Mouse (Mus musculus) intestine, embryonic 16.5 days (tissue): ENCODE results near the gene Ncan. TPM values are rescaled to one million over a fixed set of nuclear protein-coding genes. Genes with fewer than 3 reads are reported as not detected.
A peak's percentile ranks its signal among the peaks of the same experiment; 100 is the strongest.

Experiments used
- ATAC-seq: fragments of 200-750 bp; cut with Nextera tagmentation; 2 replicates; pipeline ENCODE4 v1.8.0; 2017; ENCODE audit warnings: moderate TSS enrichment, moderate library complexity
- H3K27ac ChIP-seq: fragments of 300-500 bp; sonication (generic); 2 replicates; pipeline ENCODE4 v1.5.1; 2014; ENCODE audit warnings: mild to moderate bottlenecking, low read length
- H3K27me3 ChIP-seq: fragments of 300-500 bp; sonication (generic); replicated peaks from 2 replicates; pipeline ENCODE4 v1.6.1; 2014; ENCODE audit warnings: low read length, control low read depth, mixed read lengths; ENCODE audit not compliant: control insufficient read depth, insufficient read depth
- H3K36me3 ChIP-seq: fragments of 300-500 bp; sonication (generic); 2 replicates; pipeline ENCODE4 v1.6.1; 2014; ENCODE audit warnings: low read length, control low read depth; ENCODE audit not compliant: control insufficient read depth, insufficient read depth
- H3K4me1 ChIP-seq: fragments of 300-500 bp; sonication (generic); 2 replicates; pipeline ENCODE4 v1.6.1; 2014; ENCODE audit warnings: low read length, control low read depth, mixed read lengths; ENCODE audit not compliant: control insufficient read depth, insufficient read depth
- H3K4me2 ChIP-seq: fragments of 300-500 bp; sonication (generic); 2 replicates; pipeline ENCODE4 v1.6.1; 2014; ENCODE audit warnings: low read depth, low read length, control low read depth
- H3K4me3 ChIP-seq: fragments of 300-500 bp; sonication (generic); 2 replicates; pipeline ENCODE4 v1.5.1; 2014; ENCODE audit warnings: mild to moderate bottlenecking, low read length
- H3K9ac ChIP-seq: fragments of 300-500 bp; sonication (generic); 2 replicates; pipeline ENCODE4 v1.6.1; 2014; ENCODE audit warnings: low read depth, low read length
- H3K9me3 ChIP-seq: fragments of 300-500 bp; sonication (generic); 2 replicates; pipeline ENCODE4 v1.6.1; 2016; ENCODE audit warnings: low read length, control low read depth; ENCODE audit not compliant: control insufficient read depth
- WGBS: fragments of 180-500 bp; shearing (Covaris S2); extraction: QIAGEN DNeasy Blood & Tissue Kit; methylation state at CpG from one replicate; pipeline ENCODE4 v1.1.7; 2014; 5-methylcytosine and 5-hydroxymethylcytosine counted together
- polyA plus RNA-seq: library from polyadenylated mRNA; unstranded; fragments of >200 nt; fragmentation: Nextera tagmentation; extraction: Ambion mirVana; gene quantifications from 2 replicates; pipeline ENCODE4 v1.2.1, GENCODE M21; 2015

The Ncan gene
- polyA plus RNA-seq, 1 experiment from 2014 or later = 0.89 TPM

- peaks cover 6% of the 10 kb centered on the region; the same call in 1 of the 2 replicates for H3K4me1 ChIP-seq
- peak overlapping the region; percentile 36 for H3K4me2 ChIP-seq
- ATAC-seq = peak; percentile 97
- no peak overlapping the region for H3K4me3 ChIP-seq
- 0 out of 2 replicates have a peak, but pooled peaks cover 5% of the 10 kb centered on the region for H3K27me3 ChIP-seq
- WGBS = 13% methylated on average over 21 of the region's 22 CpGs
- no peaks in the 10 kb centered on the region for H3K36me3 ChIP-seq
- no peak overlapping the region for H3K27ac ChIP-seq
- no peak overlapping the region for H3K9ac ChIP-seq
- H3K9me3 ChIP-seq = no peaks in the 10 kb centered on the region
Observed at GRCm38 (mm10) chr8:70152537-70153257, 32.0 kb upstream of the Ncan start.

GRCm38 (mm10) chr8:70150158-70150557 lies 29.5 kb upstream of the Ncan start:
- ATAC-seq = peak; percentile 43; the same call in 1 of the 2 replicates
- 0 out of 2 replicates have a peak, but pooled peaks cover 5% of the 10 kb centered on the region for H3K27me3 ChIP-seq
- 0 out of 2 replicates have a peak, but pooled peaks cover 5% of the 10 kb centered on the region for H3K36me3 ChIP-seq
- no peak overlapping the region for H3K27ac ChIP-seq
- H3K4me2 ChIP-seq = no peak overlapping the region
- H3K9me3 ChIP-seq = no peaks in the 10 kb centered on the region
- no peak overlapping the region for H3K4me3 ChIP-seq
- peaks cover 6% of the 10 kb centered on the region; the same call in 1 of the 2 replicates for H3K4me1 ChIP-seq
- peak overlapping the region; percentile 16; the same call in 1 of the 2 replicates for H3K9ac ChIP-seq
- WGBS = 15% methylated on average over 13 of the region's 13 CpGs

- WGBS = 87% methylated on average over 7 of the region's 7 CpGs
- Histone ChIP-seq H3K27me3 (0 out of 2 replicates have a peak, but pooled peaks cover 2% of the 10 kb centered on the region), H3K36me3 (peaks cover 11% of the 10 kb centered on the region), H3K4me1 (peaks cover 6% of the 10 kb centered on the region; the same call in 1 of the 2 replicates), H3K9ac (no peak overlapping the region), H3K27ac (no peak overlapping the region), H3K4me3 (no peak overlapping the region), H3K4me2 (no peak overlapping the region), H3K9me3 (no peaks in the 10 kb centered on the region)
- no peak for ATAC-seq
Observed at GRCm38 (mm10) chr8:70147678-70148607, 27.3 kb upstream of the Ncan start.

- Histone ChIP-seq H3K4me3 (peak overlapping the region; percentile 90), H3K9me3 (no peaks in the 10 kb centered on the region), H3K36me3 (peaks cover 7% of the 10 kb centered on the region), H3K27ac (peak overlapping the region; percentile 92), H3K4me2 (peak overlapping the region; percentile 80), H3K27me3 (no peaks in the 10 kb centered on the region), H3K9ac (peak overlapping the region; percentile 82), H3K4me1 (peaks cover 17% of the 10 kb centered on the region)
- 8% methylated on average over 9 of the region's 9 CpGs for WGBS
- ATAC-seq = no peak
Observed at GRCm38 (mm10) chr8:70139981-70140380, 19.3 kb upstream of the Ncan start.

- WGBS = under 1% methylated on average over 46 of the region's 46 CpGs
- peak within 1 kb of the TSS; percentile 82 for H3K9ac ChIP-seq
- H3K36me3 ChIP-seq = peaks cover 4% of the 10 kb centered on the region; the same call in 1 of the 2 replicates
- H3K4me1 ChIP-seq = peaks cover 17% of the 10 kb centered on the region
- H3K4me3 ChIP-seq = peak within 1 kb of the TSS; percentile 90
- peak within 1 kb of the TSS; percentile 80 for H3K4me2 ChIP-seq
- no peaks in the 10 kb centered on the region for H3K9me3 ChIP-seq
- H3K27ac ChIP-seq = peak within 1 kb of the TSS; percentile 92
- ATAC-seq = peak; percentile 98
- no peaks in the 10 kb centered on the region for H3K27me3 ChIP-seq
Observed at GRCm38 (mm10) chr8:70139026-70139857, 18.6 kb upstream of the Ncan start, which contains the start of the genes Rfxank, Borcs8 and Mef2b. Gene Rfxank (minus strand): TSS chr8:70139154. Gene Borcs8 (plus strand): TSS chr8:70139499. Gene Mef2b (plus strand): TSS chr8:70139711.

GRCm38 (mm10) chr8:70137890-70138289 lies 17.2 kb upstream of the Ncan start:
- 78% methylated on average over 4 of the region's 4 CpGs for WGBS
- Histone ChIP-seq H3K36me3 (peaks cover 7% of the 10 kb centered on the region), H3K4me3 (no peak overlapping the region), H3K9me3 (no peaks in the 10 kb centered on the region), H3K27me3 (no peaks in the 10 kb centered on the region), H3K4me2 (peak overlapping the region; percentile 72), H3K4me1 (peaks cover 17% of the 10 kb centered on the region), H3K27ac (no peak overlapping the region), H3K9ac (peak overlapping the region; percentile 41; the same call in 1 of the 2 replicates)
- ATAC-seq = no peak

- H3K9me3 ChIP-seq = no peaks in the 10 kb centered on the region
- H3K27me3 ChIP-seq = no peaks in the 10 kb centered on the region
- peaks cover 7% of the 10 kb centered on the region for H3K36me3 ChIP-seq
- peaks cover 27% of the 10 kb centered on the region for H3K4me1 ChIP-seq
- no peak overlapping the region for H3K9ac ChIP-seq
- no peak for ATAC-seq
- no peak overlapping the region for H3K4me2 ChIP-seq
- H3K4me3 ChIP-seq = no peak overlapping the region
- no peak overlapping the region for H3K27ac ChIP-seq
- 82% methylated on average over 4 of the region's 4 CpGs for whole genome bisulfite sequencing
Observed at GRCm38 (mm10) chr8:70136591-70136990, 15.9 kb upstream of the Ncan start.

GRCm38 (mm10) chr8:70134931-70135330 lies 14.3 kb upstream of the Ncan start:
- 90% methylated on average over 9 of the region's 9 CpGs for WGBS

More at GRCm38 (mm10) chr8:70134931-70135330, 14.3 kb upstream of the Ncan start:
- Histone ChIP-seq H3K9me3 (no peaks in the 10 kb centered on the region), H3K27ac (no peak overlapping the region), H3K36me3 (peaks cover 7% of the 10 kb centered on the region), H3K4me1 (peaks cover 22% of the 10 kb centered on the region), H3K9ac (no peak overlapping the region), H3K4me2 (no peak overlapping the region), H3K27me3 (no peaks in the 10 kb centered on the region), H3K4me3 (no peak overlapping the region)
- ATAC-seq = no peak
